Mouse (Mus musculus): Measurements from ENCODE around the gene Krt80.

Gene Krt80

DNA sequence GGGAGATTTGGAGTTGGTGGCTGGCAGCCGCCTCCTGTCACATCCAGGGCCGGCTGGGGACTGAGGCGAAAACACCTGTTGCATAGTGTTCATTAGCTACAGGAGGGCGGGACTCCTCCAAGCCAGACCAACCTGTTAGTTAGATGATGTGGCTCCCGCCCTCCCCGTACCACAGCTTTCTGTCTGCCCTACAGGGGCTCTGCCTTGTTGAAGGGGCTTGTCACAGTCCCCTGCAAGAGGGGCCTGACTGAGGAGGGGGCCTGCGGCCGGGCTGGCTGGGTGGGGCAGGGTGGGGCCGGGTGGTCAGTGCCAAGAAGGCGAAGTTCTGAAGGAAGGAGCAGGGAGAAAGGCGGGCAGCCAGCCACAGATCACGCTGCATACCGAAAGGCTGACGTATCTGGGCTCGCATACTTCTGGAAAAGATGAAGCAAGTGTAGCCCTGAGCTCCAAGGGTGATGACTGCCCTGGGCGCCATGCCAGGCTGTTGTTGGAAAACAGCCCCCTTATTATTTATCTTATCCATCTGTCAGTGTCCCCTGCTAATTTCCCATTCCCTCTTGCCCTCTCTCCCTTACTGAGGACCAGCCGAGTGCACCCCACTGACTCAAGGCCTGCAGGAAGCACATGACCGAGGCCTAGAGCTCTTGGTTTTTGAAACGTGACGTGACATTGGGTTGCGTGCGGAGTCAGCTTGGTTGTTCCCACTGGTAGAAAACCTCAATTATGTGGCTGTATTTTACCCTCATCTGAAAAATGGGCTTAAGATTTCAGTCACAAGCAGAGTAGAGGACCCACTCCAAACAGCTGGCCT, at the start of gene Krt80:
Krt80 (minus strand) TSS at position 62 of the 811 bp plus-strand sequence.
- in situ Hi-C loops (cut with MboI), result no loop called here

DNA sequence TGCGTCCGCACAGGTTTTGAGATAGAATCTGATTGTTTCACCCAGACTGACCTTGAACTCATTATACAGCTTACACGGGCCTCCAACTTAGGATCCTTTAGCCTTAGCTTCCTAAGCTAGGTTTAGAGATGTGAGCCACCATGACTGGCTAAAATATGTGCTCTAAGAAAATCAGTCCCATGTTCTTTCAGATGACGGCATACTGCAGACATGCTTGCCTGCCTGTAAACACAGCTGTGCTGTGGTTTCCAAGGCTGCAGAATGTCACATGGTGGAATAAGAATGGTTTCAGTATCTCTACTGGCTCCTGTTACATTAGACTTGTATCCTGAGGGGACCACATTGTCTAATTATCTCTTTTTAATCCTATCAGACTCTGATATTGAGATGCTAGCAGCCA, 49.0 kb upstream of the Krt80 start:
- in situ Hi-C loops (cut with MboI), result no loop called here

DNA sequence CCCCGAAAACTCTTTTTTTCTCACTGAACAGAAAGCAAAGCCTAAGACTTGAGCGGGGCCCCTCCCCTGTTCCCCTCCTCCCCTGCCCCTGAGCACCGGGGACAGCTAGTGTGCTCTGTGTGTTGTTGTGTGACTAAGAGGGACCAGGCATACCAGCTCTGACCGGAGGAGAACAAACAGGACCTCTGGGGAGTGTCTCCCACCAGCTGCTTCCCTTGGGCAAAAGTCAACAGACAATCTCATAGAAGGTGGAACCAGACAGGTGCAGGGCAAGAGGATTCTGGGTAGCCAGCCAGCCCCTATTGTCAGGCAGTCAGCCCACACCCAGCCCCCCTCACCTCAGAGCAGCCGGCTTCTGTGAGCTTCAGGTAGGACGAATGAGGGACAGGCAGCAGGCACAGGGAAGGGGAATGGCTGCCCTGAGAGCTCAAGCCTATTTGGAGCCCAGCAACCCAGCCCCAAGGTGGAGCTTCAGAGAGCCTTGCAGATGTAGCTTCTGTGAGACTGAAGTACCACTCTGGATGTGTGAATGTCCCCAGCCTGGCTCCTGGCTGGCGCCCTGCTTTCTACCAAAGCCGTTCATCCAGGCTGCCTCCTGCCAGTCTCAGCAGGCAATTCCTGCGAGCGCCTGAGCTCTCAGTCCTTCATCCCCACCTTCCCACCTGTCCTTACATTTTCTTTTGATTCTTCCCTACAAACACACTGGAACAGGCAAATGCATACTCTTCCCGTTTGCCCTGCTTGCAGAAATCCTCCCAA, 45.0 kb upstream of the Krt80 start:
- in situ Hi-C loops (cut with MboI), result no loop called here

DNA sequence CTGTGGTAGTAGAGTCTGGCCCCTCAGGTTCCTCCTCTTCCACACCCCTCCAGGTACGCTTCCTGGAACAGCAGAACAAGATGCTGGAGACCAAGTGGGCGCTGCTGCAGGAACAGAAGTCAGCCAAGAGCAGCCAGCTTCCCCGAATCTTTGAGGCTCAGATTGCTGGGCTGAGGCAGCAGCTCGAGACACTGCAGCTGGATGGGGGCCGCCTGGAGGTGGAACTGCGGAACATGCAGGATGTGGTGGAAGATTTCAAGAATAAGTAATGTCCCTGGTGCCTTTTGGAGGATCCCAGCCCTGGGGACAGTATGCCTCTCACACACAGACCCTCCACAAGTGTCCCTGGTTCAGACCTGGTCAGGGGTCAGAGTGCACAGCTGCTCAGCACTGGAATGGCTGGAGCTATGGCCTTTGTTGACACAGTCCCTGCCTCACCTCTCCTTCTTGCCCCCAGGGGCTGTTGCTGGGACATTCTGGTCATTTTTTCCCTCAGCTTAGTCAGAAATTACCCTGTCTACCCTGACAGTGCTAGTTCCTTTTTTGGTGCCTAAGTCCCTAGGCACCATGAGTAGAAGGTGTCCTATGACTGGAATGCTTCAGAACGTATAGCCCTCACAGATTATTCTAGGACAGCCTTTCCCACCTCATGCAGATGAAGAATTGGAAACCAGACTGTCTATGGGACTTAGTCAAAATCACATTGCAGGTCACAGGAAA, 44.1 kb upstream of the Krt80 start:
- in situ Hi-C loops (cut with MboI), result no loop called here

DNA sequence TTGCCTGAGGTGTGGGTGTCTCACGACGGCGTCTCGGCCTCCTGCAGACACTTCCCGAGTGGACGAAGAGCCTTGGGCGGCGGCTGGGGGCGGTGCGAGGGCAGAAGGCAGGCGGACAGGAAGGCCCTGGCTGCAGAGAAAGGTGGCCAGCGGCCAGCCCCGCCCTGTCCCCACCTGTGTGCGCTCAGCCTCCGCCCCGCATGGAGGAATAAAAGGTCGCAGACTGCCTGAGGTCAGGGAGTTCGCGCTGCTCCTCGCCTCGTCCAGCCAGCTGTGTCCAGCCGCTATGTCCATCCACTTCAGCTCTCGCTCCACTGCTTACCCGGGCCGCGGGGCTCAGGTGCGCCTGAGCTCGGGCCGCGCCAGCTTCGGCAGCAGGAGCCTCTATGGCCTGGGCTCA, 42.2 kb upstream of the Krt80 start:
- in situ Hi-C loops (cut with MboI), result no loop called here

DNA sequence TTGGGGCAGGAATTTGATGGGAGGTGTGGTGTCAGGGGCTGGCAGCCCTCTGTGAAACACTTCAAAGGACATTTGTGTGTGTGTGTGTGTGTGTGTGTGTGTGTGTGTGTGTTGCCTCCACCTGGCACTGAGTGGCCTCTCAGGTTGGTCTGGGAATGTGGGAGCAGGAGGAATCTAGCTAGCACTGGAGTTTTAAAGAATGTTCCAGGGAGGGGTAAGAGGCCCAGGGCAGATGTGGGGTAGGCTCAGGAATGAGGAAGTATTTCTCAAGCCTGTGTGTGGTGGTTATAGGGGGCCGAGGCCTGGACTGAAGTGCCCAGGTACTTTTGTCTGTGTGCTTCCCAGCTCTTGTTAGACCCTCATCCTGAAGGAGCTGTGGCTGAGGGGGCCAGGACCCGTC, 40.8 kb upstream of the Krt80 start, which contains the start of gene Krt7:
Krt7 (plus strand) TSS at position 269 of the 400 bp plus-strand sequence.
- in situ Hi-C loops (cut with MboI), result no loop called here

DNA sequence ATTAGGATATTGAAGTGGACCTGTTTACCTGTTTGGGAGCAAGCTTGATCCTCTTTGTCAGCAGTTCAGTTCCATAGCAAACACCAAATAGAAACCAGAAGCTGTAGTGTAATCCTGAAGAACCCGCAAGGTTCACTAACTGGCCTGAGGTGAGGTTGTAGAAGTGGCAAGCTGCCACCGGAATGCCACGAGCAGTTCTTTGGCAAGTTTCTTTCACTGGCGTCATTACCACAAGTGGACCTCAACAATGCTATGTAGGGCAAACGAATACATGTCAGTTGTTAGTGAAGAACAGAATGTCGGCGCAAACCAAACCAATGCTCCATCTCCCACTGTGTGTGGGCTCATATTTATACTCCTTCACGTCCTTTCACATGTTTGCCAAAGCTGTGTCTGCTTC, 28.3 kb upstream of the Krt80 start:
- in situ Hi-C loops (cut with MboI), result no loop called here

DNA sequence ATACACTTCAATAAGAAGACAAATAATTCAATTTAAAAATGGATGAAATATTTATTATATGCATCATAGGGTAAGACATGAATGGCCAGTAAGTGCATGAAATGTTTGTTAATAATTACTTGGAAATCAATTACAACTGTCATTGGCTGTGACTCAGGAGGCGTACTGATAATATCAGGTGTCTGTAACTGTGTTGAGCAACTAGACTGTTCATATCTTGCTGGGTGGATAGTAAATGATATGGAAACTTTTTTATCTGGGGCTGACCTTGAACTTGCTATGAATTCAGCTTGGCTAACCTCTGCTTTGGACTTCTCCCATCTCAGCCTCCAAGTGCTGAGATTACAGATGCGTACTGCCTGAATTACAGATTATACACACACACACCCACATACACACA, 27.7 kb upstream of the Krt80 start:
- in situ Hi-C loops (cut with MboI), result no loop called here

DNA sequence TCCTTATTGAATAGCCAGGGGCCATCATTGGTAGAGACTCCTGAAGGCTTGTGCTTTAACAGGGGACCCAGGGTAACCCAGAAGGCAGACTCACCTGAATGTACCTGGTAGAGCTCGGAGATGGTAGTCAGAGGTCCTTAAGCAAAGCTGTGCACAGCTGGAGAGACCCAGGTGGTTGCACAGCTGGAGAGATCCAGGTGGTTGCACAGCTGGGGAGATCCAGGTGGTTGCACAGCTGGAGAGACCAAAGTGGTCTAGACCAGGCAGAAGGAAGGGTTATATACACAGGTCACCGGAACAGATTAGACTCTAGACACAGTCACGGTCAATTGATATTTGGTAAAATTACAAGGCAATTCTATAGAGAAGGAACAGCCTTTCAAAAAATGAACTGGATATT, 27.0 kb upstream of the Krt80 start:
- in situ Hi-C loops (cut with MboI), result no loop called here

DNA sequence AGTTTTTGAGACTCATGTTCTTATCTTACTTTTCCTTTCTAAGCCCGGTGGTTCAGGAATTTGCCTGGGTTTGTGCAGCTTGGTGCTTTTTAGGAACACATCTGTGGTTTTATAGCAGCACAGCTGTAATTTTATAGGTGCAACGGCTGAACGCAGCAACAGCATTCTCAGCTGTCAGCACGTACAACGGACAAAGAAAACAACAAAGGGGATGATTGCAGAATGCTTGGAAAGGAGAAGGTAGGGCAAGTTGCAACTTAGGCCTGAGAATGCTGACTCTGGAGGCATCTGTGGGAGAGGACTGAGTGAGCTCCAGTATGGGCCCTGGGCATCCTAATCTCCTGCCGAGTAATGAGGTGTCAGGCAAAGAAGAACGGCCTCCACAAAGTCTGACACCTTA, 26.5 kb upstream of the Krt80 start:
- in situ Hi-C loops (cut with MboI), result no loop called here

DNA sequence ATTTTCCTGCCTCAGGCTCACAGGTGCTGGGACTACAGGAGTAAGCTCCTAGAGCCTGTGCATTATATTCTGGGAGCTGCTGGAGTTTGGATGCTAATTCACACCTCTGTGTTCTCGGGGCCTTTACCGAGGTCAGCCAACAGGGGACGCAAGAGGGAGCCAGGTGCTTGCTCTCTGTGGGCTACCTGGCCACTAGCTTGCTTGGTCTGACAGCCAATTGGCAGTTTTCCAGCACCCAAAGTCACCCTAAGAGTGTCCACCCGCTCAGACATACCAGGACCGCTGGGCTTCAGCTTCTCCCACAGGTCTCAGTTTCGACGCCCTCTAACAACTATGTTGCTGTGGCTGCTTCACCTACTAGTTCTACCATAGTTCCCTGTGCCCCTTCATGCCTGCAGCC, 24.9 kb upstream of the Krt80 start:
- in situ Hi-C loops (cut with MboI), result no loop called here

DNA sequence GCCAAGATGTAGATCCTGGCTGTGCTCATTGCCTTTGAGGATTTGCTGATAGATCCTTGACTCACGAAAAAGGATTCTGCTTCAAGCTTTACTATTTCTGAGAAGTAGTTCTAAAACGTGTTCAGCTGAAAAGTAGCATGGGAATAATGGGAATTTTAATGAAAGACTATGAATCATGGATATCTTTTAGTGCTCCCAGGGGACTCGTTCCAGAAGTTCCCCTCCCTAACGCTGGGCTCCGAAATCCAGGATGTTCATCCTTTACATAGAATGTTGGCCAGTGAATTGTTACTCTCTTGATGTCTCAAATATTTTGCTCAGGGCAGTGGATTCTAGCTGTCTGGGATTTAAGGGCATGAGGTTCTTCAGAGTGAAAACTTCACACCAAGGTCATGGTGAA, 22.3 kb upstream of the Krt80 start:
- in situ Hi-C loops (cut with MboI), result no loop called here

DNA sequence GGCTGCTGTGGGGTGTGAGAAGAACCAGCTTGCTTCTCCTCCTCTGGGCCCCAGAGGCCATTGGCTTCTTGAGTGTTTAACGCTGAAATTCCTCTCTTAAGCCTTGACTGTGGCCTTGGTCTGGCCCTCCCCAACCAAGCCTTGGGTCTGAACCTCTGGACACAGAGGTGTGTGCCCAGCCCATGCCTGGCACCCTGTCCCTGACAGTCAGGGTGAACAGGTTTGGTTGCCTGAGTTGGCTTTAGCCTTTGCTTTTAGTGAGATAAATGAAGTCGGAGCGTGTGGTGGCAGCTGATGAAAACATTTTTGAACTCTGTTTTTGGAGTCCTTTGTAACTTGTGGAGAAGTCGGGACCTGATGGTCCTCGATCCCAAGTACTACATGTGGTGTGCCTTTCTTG, 20.2 kb upstream of the Krt80 start:
- in situ Hi-C loops (cut with MboI), result no loop called here

DNA sequence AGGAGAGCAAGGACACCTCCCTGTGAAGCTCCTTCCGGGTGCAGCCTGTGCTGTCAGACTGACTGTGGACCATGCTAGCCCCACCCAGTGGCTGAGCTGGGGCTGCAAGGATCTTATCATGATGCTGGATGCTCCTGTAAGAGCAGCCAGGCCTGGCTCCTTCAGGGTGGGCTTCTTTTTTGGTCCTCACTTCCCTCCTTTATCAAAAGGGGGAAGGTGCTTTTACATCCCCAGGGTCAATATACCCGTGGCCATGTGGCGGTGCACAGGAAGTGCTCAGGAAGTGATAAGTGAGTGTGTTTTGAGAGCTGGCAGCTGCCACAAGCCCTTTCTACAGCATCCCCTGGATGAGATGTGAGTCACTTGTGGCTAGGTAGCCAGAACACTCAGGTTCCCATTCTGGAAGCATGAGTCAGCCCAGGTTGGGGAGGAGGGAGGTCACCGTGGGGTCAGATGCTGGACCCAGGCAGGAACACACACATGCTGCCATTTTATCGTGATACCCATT, 18.1 kb upstream of the Krt80 start:
- in situ Hi-C loops (cut with MboI), result no loop called here

DNA sequence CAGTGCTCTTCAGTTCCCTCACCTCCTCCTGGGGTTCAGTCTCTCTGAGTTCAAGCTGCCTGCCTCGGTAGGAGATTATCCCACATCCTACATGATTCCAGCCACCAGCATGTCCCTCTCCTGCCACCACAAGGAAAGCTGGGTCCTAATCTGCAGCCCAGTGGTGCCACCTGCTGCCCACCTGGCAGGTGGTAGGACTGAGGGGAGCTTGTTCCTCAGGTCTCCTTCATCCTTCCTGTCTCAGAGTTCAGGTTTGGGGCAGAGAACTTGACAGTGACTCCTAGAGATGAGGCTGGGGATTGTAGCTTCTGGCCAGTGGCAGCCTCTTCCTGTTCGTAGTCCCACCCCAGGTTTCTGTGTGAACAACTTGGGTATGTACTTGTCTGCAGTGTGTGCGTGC, 17.2 kb upstream of the Krt80 start:
- in situ Hi-C loops (cut with MboI), result no loop called here

DNA sequence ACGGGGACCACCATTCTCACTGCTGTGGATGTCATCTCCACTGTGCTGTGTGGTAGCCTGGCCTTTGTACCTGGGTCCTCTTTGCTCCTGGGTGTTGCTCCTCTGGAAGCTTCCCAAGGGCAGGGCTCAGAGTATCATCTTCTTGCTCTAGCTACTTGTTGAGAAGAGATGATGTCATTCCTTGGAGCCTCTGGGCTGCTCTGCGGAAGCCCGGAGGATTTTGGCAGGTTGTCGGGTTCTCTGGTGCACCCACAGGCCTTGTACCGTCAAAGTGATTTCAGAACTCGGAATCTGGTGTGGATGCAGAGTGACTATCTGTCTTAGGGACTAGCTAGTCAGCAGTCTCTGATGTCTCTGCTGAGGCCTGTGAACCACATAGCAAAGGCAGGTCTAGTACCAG, 15.1 kb upstream of the Krt80 start:
- in situ Hi-C loops (cut with MboI), result no loop called here

DNA sequence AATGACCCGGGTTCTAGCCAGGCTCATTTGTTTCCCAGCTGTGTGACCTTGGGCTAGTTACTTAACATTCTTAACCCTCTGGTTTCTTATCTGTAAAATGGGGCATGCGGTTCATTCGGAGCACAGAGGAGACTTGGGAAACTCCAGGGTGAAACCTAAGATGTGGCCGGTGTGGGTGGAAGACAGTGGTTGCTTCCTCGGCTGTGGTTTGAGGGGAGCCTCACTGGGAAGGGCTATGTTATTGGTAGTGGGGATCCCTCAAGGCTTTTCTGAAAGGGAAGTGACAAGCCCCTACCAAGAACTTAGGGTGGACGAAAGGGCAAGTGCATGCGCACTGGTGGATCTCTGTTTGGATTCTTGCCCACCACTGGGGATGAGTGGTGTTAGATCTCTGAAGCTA, 14.6 kb upstream of the Krt80 start:
- in situ Hi-C loops (cut with MboI), result no loop called here

DNA sequence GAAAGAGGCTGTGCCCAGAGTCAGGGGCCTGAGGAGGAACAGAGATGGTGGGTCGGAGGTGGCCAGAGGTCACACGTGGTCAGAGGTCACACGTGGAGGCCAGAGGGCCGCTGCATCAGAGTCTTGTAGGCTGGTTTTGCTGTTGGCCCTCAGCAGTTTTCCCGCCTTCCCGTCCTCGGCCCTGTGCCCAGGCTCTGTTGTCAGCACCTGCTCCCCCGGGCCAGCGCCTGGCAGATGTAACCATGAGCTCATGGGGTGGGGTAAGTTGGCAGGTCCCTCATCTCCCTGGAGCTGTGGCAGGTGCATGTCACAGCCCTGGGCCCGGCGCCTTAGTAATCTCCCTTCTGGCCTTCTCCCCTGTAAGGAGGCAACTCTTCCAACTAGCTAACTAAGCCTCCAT, 12.8 kb upstream of the Krt80 start:
- in situ Hi-C loops (cut with MboI), result no loop called here

DNA sequence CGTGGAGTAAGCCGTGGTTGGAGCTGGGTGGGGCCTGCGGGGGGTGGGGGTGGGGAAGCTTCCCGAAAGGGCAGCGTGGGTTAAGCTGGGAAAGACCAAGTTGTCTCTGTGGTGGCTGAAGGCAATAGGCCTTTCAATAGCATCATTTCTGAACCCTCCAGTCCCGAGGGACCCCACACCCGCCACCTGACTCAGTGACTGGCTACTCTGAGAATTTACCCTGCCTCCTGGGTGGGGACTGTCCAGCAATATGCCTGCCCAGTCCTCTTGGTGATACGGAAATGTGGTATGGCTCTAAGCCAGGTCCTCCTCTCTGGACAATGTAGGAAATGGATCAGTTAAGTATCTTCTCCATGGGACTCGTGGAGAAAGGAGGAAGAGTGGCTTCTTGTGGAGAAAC, 11.8 kb upstream of the Krt80 start:
- in situ Hi-C loops (cut with MboI), result no loop called here

DNA sequence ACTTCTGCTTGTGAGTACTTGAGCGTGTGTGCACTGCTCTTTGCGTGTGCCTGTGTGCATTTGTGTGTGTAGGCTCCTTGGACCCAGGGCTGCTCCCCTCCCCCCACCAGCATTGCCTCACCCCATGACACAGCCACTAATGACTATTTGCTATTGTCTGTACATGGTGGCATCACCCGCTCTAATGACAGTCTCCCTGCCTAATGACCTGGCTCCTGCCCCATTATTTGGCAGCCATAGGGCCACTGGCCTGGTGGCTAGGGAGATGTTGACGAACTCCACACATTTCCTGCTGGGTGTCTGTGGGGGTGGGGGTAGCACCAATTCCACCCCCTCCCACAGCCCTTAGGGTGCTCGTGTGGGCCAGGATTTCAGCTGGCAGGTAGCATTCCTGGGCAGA, 8.7 kb upstream of the Krt80 start:
- in situ Hi-C loops (cut with MboI), result no loop called here

DNA sequence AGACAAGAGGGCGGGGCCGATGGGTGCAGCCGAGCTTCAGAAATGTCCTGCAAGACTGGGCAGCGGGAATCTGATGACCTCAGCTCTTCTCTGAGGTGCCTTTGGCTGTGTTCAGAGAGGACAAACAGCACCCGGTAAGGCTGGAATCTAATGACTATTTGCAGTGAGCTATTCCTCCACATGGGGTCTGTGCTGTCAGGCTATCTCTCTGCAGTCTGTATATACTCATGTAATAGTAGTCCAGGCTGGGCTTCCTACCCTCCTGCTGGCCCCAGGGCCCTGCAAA, 6.8 kb upstream of the Krt80 start:
- in situ Hi-C loops (cut with MboI), result no loop called here

DNA sequence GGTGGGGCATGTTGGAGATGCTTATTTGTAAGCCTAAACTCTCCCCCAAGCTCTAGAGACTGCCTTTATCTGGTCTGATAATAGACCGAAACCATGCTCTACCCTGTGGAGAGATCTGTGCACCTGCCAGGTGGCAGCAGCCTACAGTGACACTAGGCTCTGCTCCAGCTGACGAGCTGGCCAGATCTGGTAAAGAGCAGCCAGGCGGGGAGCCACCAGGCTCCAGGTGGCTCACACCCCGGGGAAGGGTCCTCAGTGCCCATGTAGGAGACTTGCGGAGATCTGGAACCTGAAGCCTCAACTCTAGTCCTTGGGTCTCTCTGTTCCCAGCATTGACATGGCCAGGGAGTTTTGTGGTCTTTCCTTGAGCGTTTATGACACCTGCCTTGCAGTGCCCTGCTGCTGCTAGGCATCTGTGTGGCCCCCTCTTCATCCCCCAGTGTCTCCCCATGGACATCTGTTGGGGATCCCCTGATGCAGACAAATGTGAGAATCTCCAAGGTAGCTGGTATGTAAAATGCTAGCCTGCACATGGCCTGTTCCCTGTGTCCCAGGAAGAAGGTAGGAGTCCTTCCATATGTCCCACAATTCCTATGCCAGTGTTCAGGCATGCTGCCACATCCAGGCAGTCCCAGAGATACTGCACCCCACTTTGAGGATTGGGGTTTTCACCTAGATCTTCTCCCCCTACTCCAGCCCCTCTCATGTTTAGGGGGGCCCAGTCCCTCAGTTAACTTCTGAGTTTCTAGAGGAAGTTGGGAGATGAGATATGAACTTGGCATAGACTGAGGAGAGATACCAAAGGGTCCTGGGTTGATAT, 6.2 kb upstream of the Krt80 start:
- in situ Hi-C loops (cut with MboI), result no loop called here

Data from mature B cell (primary cell).